Mouse (Mus musculus) forelimb bud, embryonic 11.5 days (tissue): ENCODE results near the gene Foxp2.

Experiments
- DNase-seq: peaks from one replicate; pipeline ENCODE4 v3.0.0-alpha.2; 2012; ENCODE audit warnings: low read depth, low spot score

Gene Foxp2

DNA sequence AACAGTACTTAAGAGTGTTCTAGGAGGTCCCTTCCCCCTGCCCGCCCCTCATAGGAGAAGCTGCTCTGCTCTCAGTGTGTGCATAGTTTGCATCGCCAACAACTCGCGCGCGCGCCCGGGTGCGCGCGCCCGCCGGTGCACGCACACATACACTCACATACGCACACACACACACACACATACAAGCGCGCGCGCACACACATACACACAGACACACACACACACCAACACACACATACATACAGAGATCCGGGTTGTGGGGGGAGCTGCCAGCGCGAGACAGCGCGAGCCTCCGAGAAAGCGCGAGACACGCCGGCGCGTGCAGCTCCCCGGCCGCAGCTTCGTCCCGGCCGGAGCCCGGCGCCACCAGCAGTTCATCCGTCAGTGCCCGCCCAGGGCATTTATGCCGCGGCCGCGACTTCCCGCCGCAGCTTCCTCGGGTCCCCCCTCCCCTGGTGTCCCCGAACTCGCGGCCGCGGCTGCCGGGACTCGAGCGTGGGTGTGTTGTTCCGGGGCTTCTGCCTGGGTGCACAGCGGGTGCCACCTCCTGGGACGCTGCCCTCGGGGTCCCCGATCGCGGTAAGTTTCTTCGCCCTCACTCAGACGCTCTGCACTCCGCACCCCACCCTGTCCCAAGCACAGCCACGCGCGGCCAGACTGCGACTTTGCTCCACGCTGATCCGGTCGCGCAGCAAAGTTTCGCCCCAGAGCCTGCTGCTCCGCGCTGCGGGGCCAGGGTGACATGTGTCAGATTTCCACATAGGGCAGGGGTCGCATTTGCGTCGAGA is at the start of gene Foxp2:
Foxp2 (plus strand) TSS at position 167 of the 788 bp plus-strand sequence.
- DNase-seq, result peak; percentile 76

DNA sequence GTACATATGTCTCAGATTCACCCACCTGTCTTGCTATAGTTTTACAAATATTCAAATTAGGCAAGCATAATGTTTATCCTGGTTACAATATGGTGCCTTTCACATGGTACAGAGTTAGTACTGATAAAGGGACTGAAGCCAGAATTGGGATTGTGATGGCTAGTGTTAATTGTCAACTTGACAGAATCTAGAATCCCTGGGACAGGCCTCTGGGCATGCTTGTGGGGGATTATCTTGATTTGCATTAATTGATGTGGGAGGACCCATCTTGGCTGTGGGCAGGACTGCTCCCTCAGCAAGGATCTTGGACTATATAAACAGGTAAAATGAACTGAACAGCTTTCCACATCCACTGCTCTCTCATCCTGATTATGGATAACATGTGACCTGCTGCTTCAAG is 15.9 kb upstream of the Foxp2 start:
- DNase-seq, result no peak

DNA sequence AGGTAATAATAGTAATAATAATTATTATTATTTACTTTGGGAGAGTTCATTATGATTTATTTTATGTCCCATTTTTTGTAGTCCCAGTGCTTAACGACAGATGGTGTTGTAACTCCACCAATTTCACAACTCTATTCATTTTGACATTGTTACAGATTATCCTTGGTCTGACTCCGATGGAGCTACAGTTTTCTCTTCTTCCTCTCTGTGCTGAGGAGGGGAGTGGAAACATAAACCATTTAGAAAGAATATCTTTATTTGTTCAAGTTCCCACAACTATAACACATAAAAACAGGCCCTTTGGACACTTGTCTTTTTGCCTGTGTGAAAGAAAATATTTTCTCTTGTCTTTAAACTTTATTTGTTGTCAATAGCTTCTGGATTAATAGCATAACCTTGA is 4.1 kb upstream of the Foxp2 start:
- peak; percentile 30 for DNase-seq

DNA sequence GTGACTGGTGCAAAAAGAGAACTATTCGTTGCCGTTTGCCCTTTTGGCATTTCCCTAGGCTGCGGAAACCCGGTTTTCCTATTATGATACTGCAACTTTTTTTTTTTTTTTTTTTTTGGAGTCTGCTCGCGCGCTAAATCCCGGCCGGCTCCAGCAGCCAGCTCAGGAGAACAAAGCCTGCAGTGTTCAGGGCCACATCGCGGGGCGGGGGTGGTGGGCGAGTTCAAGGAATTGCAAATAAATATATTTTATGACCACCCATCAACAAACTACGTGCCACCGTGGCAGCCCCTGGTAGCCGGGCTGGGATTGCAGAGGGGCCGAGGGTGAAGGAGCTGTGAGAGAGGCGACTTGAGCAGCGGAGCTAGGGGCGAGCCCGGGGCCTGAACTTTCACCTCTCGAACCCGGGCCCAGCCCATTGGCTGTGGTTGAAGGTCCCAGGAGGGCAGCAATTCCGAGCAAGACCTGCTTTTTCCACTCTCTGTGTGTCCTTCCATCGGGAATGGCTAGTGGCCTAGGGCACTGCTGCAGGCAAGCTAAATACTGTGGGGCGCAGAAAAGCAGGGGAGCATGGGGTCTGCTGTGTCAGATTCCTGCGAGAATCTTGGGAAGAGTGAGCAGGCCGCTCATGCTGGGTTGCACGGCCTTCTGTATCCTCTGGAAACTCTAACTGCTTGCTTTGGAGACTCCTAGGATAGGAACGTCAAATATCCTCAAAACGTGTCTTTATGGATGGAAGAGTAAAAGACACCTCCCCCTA is 2.9 kb upstream of the Foxp2 start:
- peak; percentile 86 for DNase-seq

DNA sequence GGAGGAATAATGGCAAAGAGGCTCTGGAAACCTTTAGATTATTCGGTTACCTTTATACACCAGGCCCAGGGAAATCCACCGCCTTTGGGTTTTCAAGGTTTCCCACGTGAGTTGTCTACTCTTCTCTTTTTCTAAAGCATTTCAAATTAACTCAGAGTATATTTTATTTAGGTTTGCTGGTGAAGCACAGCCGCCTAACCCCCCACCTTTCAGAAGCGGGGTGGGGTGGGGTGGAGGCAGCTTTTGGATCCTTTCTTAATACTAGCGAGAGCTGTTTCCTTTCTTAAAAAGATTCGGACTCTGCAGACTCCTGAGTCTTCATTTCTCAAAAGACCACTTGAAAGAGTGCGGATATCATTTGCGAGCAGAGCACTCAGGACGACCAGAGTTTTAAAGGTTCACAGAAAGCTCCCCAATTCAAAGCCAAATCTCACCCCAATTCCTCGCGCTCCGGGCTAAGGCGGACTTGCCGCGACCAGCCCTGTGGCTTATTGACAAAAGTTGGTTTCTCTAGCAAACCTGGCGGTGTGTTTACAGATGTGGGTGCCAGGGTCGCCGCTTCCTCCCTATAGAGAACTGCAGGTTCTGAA is 2.0 kb upstream of the Foxp2 start:
- peak; percentile 12 for DNase-seq

DNA sequence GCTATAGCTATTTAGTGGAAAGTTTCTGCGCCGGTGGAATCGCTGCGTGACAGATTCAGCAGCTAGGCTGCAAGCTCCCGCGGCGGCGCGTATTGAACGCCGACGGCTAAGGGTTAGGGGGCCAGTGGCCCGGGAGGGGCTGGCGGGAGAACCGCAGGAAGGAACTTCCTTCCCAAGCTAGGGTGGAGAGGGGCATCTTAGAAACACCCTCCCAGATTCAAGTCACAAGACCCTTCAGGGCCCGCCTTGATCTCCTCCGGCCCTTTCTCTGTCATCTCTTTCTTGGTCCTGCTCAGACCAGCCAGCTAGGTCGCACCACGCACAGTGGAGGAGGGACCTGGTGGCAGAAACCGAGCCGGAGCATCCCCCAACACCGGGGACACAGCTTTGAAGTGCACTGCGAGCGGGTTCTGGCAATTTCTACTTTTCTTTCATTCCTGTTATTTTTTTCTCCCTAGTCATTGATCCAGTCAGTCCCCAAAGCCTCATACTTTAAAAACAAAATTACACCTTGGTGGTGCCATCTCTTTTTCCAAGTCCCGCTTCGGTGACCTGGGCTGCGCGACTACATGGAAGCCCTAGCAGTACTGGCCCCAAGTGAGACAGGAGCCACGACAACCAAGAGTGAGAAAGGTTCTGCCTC is 1.1 kb upstream of the Foxp2 start:
- DNase-seq, result peak; percentile 28

DNA sequence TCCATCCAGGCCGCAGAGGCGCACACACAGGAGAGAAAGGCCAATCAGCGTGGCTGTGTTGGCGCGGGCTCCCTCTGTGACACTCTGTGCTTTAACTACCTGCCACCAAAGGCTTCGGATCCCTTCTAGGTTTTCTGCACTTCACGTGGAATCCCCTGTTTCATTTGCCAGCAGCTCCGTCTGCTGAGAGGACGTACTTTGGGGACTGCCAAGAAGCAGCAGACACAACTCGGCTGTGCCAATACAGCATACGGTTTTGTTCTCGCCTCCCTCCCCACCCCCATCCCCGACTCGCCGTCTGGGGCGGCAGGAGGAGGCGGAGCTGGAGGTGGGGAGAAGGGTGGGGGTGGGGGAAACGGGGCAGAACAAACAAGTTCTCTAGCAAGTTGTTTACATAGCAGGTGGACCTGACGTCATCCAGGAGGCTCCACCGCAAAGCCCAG is 549 bp upstream of the Foxp2 start:
- DNase-seq, result peak; percentile 86

DNA sequence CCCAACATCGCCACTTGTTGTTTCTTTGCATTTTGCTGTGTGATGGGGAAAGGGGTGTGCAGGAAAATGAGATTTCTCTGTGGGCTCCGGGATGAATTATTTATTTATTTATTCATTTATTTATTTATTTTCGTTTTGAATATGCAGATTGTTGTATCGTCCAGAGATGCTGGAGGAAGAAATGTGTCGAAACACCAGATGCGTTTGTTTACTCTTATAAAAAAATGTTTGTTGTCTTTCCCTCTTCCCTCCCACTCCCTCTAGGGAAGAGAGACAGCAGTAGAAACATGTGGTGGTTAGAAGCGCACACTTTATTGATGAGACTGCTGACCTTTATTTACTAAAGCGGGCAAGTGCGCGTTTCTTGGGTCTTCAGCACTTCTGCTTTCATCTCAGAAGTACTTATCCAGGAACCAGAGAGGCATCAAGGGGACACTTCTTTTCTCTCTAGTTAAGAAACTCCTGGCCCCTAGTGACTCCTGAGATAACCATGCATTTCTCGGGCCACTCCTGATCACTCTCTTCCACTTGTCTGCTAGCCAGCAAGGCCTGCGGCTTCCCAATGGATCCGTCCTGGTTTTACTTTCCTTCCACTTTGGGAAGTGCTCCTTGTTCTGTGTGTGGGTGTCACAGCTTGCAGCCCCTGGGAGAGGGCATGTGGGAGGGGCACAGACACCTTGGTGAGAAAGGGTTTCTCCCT is 972 bp downstream of the Foxp2 start:
- DNase-seq, result peak; percentile 10

DNA sequence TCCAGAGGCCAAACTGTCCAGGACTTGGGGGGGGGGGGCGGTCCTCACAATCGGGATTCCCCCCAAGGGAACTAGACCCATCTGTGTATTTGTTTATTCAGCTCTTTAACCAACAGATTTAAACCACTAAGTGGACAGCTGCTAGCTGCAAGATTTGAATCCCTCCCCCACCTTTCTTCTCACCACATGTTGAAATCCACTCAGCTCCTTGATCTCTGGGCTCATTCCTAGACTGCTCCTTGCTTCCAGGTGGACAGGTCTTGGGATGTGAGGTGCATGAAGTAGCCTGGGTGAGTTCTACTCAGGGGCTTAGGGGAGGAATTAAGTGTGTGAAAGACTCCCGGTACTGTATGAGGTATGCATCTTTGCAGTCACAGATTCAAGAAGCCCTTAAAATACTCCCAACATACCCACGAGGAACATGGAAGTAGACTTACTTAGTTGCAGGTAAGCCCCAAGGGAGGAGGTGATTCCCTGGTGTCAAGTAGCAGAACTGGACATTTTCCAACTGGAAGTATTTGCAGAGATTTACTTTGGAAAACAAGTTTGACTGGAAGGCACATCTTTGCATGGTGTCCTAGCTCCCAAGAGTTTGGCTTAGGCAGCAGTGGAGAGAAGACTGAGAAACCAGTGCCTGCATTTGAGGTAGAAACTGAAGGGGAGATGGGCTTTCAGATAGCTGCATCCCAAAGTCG is 2.3 kb downstream of the Foxp2 start:
- peak; percentile 8 for DNase-seq

DNA sequence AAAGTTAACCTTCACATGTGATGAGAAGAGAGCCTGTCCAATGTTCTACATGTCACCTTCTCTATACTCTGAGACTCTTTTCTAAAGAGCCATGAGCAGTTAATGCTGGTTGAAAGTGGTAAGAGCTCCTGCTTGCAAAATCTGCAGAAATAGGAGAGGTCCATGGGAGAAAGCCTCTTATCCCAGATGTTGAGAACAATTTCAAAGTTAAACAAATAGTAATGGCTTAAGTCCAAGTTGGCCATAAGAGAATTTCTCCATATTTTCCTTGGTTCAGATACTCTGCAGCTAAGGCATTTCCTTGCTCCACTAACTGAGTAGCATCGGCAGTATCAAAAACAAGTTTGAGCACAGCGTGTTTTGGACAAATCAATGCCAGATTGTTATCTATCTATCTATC is 13.9 kb downstream of the Foxp2 start:
- no peak for DNase-seq

DNA sequence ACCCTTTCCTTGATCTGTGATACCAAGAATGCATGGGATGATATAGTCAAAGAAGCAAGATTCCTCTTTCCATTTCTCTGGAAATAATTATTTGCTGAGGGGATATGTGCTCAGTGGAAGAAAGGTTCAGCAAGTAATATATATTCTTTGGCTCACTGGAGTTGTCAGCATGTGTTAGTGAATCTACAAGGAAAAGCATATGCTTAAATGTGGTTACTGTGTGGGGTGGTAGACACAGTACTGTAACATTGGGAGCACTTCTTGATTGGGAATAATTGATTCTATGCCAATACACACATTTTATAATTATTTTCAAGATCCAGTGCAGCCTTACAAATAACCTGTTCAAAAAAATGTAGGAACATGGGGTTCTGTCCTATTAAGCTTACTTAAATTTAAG is 21.6 kb downstream of the Foxp2 start:
- no peak for DNase-seq

DNA sequence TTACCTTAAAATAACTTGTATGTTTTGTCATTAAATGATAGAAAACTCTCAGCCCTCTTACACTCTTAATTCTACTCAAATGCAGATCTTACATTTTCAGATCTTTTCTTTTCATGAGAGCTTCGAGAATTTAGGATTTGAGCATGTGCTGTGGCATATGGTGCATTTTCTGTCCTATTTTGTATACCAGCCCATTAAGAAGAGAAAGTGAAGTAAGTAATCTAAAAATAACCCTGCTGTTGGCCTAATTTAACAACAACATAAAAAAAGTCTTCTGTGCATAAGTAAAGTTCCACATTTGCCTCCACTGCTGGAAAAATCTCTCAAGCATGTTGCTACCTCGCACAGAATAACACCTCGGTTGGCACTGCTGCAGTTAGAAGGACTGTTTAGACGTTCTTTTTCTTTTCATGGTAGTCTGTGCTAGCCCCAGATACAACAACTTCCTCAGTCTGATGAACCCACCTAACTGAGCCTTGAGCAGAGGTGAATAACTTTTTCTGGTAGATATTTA is 23.9 kb downstream of the Foxp2 start:
- no peak for DNase-seq

DNA sequence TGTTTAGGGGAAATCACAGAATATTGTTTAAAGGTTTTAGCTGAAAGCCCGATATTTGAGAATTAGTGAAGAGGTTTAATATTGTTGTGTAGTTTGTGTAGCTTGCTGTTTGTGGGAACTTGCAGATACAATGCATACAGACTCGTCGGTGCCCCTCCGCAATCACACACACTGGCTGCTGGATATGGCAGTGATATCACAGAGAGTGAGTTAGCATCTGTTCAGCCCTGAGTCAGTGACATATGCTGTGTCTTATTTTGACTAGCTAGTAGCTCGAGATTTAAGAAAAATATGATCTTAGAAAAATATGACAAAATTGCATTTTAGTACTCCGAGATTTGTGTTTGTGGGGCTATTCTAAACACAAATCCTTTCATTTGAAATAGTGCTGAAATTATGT is 49.9 kb downstream of the Foxp2 start:
- no peak for DNase-seq

DNA sequence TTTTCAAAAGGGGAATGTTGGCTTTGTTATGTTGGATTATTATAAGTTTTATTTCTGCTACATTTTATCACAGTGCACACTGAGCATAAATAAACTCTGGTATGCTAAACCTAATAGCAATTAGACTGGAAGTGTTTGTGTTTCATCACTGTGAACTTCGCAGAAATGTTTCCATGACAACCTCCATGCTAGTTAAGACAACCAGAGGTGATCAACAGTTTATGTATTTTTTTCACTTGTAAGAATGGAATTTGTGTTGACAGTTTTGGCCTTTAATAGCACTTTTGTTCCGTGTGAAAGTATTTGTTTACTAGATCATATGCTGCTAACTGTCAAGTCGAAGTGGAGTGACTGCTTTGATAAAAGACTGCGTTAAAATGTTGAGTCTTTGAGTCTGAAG is 51.6 kb downstream of the Foxp2 start:
- DNase-seq, result no peak

DNA sequence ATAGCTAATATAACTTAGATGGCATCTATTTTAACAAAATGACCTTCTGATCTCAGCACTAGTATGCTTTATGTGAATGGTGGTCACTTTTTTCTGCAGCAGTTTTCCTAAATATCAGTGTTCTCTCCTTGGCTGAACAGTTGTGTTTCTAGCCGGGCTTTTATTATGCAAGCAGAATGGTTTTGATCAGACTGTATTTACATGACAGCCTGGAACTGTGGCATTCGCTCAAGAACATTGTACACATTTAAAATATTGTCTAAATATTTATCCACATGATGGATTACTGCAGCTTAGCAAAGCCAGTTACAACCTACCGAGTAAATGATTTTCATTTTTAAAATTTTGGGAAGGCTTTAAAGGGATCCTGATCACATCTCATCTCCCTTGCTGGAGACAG is 75.9 kb downstream of the Foxp2 start:
- DNase-seq, result no peak

DNA sequence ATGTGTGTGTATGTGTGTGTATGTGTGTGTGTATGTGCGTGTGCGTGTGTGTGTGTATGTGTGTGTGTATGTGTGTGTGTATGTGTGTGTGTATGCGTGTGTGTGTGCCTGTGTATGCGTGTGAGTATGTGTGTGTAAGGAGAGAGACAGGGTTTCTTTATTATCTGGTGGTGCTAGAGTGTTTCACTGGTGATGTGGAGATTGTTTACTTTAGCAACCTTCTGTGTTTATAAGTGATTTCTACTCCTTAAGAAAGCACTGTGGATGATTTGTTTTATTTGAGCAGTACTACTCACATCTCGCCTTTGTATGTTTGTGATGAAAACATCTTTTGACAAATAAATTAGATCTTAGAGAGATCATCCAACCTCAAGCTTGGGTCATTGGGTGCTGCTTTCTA is 77.1 kb downstream of the Foxp2 start:
- no peak for DNase-seq

DNA sequence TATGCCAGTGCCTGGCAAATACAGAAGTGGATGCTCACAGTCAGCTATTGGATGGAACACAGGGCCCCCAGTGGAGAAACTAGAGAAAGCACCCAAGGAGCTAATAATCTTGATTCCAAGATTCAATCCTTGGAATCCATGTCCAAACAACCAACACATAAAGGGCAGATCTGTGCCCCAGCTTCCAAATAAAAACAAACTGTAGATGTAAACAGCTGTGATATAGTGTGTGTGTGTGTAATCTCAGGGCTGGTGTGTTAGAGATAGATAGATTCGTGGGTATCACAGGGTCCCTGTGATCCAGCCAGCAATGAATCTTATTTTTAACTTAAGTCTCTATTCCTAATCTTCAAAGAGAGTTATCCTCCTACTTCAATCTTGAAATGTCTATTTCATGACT is 107.0 kb downstream of the Foxp2 start:
- DNase-seq, result no peak

DNA sequence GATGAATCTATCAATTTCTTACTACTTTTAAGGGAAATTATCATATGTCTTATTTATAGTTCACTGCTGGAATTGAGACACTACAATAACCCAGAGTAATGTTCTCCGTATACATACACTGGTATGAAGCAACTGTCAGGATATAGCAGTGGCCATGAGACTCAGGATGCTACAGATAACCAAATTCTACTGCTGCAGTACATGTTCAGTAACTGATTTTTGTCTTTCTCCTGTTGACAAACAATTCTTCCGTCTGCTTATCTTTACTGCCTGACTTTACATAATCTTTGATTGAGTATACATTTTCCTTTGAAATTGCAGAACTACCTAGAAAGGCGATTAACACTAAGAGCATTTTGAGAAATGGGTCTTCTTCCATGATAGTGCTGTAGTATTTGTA is 127.3 kb downstream of the Foxp2 start:
- no peak for DNase-seq

DNA sequence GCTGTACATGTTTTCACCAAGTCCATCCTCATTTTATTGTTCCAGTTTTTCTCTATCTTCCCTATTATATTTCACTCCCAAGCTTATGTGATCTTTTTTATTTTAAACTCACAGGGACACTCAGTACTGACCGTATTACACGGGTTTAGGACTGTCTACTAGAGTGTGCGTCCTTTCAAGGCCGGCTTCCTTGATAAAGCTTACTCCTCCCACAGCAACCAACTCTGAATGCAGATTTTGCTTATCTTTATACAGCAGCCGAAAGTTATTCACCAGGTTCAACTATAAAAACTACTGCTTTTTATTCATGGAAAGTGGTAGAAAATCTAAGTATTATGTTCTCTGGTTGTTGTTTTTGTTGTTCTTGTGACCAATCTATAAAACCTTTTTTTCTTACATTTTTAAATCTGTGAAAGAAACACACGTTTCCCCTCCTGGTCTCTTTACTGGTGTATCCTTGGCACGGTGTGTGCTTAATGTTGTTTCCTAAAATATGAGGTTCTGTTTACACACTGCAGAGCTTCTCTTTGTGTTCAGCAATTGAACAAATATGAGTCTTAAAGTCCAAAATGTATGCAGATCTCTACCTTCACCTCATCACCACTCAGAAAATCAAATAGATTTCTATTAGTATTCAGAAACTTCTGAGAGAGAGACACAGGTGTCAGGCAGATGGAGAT is 128.4 kb downstream of the Foxp2 start:
- no peak for DNase-seq

DNA sequence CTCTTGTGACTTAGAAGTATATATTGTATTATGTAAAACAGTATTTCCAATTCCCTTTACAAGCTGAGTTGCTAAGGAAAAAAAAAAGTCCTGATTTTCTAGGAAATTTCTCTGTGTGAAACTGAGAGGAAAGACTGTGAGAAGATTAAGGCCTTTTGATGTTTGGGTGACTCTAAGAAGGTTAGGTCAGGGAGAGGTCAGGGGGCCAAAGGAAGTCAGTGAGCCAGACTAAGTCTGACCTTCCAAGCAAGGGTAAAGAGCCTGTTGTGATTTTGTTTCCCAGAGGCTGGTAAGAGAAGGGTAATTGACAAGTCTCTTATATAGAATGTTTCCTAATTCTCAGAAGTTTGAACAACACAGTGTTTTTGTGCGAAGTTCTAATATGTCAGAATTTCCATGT is 162.1 kb downstream of the Foxp2 start:
- no peak for DNase-seq
